Mouse (Mus musculus) embryo, embryonic 11 days (tissue): Measurements from ENCODE around the gene Gm5426.
A peak's percentile ranks its signal among the peaks of the same experiment; 100 is the strongest.
"Not testable (repeated sequence)": the region's sequence is repeated elsewhere in the genome, so short reads cannot be mapped to it uniquely, and the experiment has no call there.

Experiments used
- DNase-seq: peaks from one replicate; pipeline ENCODE4 v3.0.0-alpha.2; 2015

Gene Gm5426

GRCm38 (mm10) chr10:96136451-96136850 is at the start of gene Gm5426:
Gene Gm5426, plus strand, starts transcription at chr10:96136603.
- not testable (repeated sequence) for DNase-seq

- no peak for DNase-seq
These were observed 46.7 kb upstream of the Gm5426 start for GRCm38 (mm10) chr10:96089744-96090143.

- DNase-seq = no peak
These were observed 46.0 kb upstream of the Gm5426 start for GRCm38 (mm10) chr10:96090388-96090787.

GRCm38 (mm10) chr10:96093890-96094531 is 42.4 kb upstream of the Gm5426 start:
- DNase-seq = no peak

GRCm38 (mm10) chr10:96094559-96094958 is 41.8 kb upstream of the Gm5426 start:
- no peak for DNase-seq

- no peak for DNase-seq
These were observed 39.7 kb upstream of the Gm5426 start for GRCm38 (mm10) chr10:96096730-96097129.

- no peak for DNase-seq
These were observed 35.4 kb upstream of the Gm5426 start for GRCm38 (mm10) chr10:96101035-96101434.

GRCm38 (mm10) chr10:96104158-96104557 is 32.2 kb upstream of the Gm5426 start:
- peak; percentile 51 for DNase-seq

GRCm38 (mm10) chr10:96104624-96105023 is 31.8 kb upstream of the Gm5426 start:
- no peak for DNase-seq

- peak; percentile 29 for DNase-seq
These were observed 31.3 kb upstream of the Gm5426 start for GRCm38 (mm10) chr10:96105124-96105523.

GRCm38 (mm10) chr10:96106972-96107720 is 29.3 kb upstream of the Gm5426 start:
- no peak for DNase-seq

GRCm38 (mm10) chr10:96107825-96108224 is 28.6 kb upstream of the Gm5426 start:
- DNase-seq = no peak

- no peak for DNase-seq
These were observed 21.1 kb upstream of the Gm5426 start for GRCm38 (mm10) chr10:96115325-96115724.

- DNase-seq = no peak
These were observed 15.6 kb upstream of the Gm5426 start for GRCm38 (mm10) chr10:96120821-96121220.

- no peak for DNase-seq
These were observed 15.0 kb upstream of the Gm5426 start for GRCm38 (mm10) chr10:96121249-96122010.

- no peak for DNase-seq
These were observed 12.5 kb upstream of the Gm5426 start for GRCm38 (mm10) chr10:96123885-96124284.

- DNase-seq = no peak
These were observed 12.1 kb upstream of the Gm5426 start for GRCm38 (mm10) chr10:96124290-96124689.

GRCm38 (mm10) chr10:96125771-96126454 is 10.5 kb upstream of the Gm5426 start:
- no peak for DNase-seq

GRCm38 (mm10) chr10:96129213-96129612 is 7.2 kb upstream of the Gm5426 start:
- no peak for DNase-seq

- DNase-seq = no peak
These were observed 6.0 kb upstream of the Gm5426 start for GRCm38 (mm10) chr10:96130406-96130805.

GRCm38 (mm10) chr10:96131112-96131511 is 5.3 kb upstream of the Gm5426 start:
- no peak for DNase-seq

- DNase-seq = peak; percentile 77
These were observed 4.2 kb upstream of the Gm5426 start for GRCm38 (mm10) chr10:96132161-96132560.

- no peak for DNase-seq
These were observed 2.2 kb downstream of the Gm5426 start for GRCm38 (mm10) chr10:96138585-96138984.
